Mouse (Mus musculus) thymus, adult 18-20 months (tissue): ENCODE results near the gene Tmem185b.

Experiments
- DNase-seq, 2 experiments: peaks; one replicate each; pipeline ENCODE4 v3.0.0; 2022; ENCODE audit warnings: mixed read lengths in 2 of 2

Gene Tmem185b

GRCm38 (mm10) chr1:119503808-119504207 lies 22.2 kb upstream of the Tmem185b start:
- no peak for DNase-seq

DNA sequence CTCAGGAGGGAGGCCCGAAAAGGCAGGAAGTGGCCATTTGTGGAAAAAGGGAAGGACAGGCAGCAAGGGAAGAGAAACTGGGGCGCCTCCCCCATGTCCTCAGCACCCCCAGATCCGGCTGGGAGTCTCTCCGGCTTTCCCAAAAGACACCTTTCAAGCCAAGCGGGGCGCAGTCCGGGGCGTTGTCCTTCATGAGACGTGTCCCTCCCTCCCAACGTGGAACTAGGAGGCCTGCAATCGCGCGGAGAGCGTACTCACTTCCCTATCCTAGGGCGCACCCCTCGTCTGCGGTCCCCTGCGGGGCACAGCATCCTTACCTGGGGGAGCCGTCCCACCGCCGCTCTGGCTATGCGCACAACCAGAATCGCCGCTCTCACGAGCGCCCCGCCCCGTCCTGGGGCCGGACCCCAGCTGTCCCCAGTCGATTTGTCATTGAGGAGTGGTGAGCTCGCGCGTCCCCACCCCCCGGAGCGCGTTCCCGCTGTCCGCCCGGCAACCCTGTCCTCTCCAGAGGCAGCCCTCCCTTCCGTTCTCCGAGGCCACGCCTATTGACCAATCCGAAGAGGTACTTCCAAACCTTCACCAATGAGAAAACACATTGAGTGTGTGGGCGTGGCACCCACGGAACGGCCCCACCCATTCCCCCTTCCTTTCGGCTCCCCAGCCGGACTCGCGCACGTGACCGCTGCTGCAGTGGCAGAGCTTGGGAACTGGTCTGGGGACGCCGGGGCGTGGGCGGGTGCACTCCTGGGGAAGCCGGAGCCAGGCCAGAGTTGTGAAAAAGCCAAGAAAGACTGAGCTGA lies 21.5 kb upstream of the Tmem185b start, which contains the start of gene Ralb:
TSS of gene Ralb (minus strand) at position 535 of the 803 bp plus-strand sequence.
- DNase-seq: peak; percentile 95 to 97

DNA sequence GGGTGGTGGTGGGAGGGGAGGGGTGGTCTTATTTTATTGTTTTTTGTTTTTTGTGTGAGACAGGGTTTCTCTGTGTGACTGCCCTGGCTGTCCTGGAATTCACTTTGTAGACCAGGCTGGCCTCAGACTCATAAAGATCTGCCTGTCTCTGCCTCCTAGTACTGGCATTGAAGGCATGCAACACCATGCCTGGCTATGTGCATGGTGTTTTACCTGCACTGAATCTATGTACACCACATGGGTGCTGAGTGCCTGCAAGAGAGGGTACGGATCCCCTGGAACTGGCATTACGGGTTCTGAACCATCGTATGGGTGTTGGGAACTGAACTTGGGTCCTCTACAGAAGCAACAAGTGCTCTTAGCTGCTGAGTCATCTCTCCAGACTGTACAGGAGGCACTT lies 20.0 kb upstream of the Tmem185b start:
- no peak for DNase-seq

DNA sequence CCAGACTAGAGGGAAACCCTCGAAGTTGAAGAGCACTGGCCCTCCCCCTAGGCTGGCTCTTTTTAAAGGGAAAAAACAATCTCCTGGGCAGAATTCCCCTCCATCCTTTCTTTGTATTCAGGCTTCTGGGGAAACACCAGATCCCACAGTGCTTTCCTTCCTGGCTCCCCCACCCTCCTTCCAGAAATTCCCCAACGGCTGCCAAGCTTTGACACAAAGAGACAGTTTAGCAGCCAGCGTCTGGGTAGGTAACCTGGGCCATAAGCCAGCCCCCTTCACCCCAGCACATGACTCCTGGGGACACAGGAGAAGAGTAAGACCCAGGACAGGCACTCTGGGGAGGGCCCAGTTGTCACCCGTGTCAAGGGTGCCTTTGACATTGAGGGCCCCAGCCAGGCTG lies 17.4 kb upstream of the Tmem185b start:
- DNase-seq: no peak

DNA sequence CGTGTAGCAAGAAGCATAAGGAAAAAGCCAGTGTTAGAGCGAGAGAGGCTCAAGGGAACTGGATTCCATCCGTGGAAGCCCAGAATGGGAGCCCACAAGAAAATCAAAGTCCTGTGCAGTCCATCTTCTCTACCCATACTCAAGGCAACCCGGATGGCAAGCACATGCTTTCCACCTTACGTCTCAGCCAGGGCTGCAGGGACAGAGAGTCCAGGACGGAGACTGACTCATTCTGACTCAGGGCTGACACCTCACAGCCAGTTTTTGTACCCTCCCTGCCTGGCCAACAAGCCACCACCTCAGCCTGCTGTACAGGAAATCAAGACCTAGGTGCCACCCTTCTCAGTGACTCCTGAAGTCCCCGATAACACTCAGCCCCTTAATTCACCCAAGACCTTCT lies 16.5 kb upstream of the Tmem185b start:
- no peak for DNase-seq

GRCm38 (mm10) chr1:119510409-119510808 lies 15.6 kb upstream of the Tmem185b start:
- no peak for DNase-seq

- no peak for DNase-seq
Measured at GRCm38 (mm10) chr1:119510857-119511256, 15.1 kb upstream of the Tmem185b start.

DNA sequence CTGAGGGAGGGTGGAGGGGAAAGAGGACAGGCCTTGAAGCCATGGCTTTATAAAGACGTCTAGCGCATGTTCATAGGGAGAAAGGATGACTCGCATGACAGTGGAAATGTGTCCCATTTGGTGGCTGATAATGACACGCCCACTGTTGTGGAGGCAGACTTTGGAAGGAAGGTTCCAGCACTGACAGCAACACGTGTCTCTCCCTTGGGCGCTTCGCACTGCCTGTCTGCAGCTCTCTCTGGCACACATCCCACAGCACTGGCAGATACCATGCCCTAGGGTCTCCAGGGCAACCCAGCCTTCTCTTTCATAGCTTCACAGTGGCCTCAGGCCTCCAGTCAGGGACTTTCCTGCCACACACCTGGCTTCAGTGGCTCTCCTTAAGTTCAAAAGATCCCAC lies 7.9 kb upstream of the Tmem185b start:
- no peak for DNase-seq

DNA sequence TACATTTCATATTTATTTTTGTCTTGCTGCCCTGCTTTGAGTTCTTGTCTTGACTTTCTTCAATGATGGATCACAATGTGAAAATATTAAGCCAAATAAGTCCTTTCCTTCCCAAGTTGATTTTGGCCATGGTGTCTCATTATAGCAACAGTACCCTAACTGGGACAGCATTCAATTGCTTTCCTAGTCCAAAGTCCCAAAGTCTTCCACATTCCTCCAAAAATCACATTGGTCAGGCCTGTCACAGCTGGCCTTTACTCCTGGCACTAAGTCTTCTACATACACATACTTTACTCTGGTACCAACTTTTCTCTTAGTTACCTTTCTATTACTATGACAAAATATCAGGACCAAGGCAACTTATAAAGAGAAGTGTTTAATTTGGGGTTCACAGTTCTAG lies 7.2 kb upstream of the Tmem185b start:
- no peak for DNase-seq

DNA sequence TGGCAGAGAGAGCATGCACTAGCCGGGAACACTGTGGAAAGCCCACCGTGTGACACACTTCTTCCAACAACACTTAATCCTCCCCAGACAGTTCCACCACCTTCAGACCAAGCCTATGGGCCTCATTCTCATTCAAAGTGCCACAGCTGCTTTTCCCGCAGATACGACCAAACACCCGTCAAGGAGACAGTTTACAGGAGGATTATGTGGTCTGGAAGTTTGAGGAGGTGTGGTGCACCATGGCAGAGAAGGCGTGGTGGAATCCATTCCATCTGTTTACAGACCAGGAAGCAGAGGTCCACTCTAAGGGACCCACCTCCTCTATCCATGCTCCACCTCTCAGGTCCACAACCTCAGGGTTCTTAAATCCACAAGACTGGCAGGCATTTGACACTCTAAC lies 6.7 kb upstream of the Tmem185b start:
- no peak for DNase-seq

DNA sequence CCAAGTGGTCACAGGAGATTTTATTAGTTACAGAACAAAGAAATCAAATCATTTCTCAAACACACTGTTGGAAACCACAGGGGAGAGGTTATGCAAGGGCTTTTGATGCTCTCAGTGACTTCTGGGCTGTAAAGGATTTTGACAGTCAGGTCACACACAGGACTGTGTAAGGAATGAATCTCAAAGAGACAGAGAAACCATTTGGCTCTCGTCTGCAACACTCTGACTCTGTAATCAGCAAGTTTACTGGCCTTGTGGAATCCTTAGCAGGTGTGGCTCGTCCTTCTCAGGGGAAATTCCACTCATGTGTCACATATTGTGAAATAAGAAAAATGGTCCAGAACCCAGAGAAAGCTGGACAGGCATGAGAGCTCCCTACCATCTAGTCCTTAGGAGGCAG lies 4.9 kb upstream of the Tmem185b start:
- no peak for DNase-seq

GRCm38 (mm10) chr1:119521681-119522080 lies 4.3 kb upstream of the Tmem185b start:
- DNase-seq: no peak

DNA sequence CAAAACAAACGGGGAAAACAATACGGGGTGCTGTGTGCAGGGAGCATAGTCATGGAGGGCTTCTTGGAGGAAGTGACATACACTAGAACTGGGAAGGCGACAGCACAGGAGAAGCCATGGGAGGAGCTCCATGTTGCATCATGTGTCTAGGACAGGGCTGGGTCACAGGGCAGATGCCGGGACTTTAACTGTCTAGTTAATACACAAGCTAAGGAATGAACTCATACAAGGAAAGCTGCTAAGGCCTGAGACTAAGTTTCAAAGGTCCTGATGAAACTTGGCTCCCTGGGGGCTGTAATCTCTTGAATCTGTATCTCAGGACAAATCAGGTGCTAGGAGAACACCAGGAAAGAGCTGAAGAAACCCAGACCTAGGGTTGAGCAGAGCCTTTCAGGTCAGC lies 3.2 kb upstream of the Tmem185b start:
- no peak for DNase-seq

DNA sequence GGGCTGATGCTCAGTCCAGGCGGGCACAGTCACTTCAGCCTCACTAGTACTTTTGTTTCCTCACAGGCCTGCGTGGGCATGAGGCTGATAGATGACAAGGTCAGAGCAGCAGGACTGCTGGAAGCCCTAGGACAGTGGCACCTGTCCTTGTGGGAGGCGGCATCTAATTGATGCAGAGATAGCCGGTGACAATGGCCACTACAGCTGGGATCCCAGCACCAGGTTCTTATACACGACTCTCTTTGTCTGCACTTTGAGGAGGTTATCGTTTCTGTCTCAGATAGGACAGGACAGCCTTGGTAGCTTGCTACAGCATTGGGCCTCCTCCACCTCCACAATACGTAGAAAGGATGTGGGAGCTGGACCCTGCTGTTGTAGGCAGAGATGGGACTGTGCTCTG lies 2.6 kb upstream of the Tmem185b start:
- DNase-seq: no peak

- DNase-seq: no peak
Measured at GRCm38 (mm10) chr1:119523826-119524225, 2.1 kb upstream of the Tmem185b start.

GRCm38 (mm10) chr1:119525004-119525444 lies 936 bp upstream of the Tmem185b start:
- DNase-seq: no peak

DNA sequence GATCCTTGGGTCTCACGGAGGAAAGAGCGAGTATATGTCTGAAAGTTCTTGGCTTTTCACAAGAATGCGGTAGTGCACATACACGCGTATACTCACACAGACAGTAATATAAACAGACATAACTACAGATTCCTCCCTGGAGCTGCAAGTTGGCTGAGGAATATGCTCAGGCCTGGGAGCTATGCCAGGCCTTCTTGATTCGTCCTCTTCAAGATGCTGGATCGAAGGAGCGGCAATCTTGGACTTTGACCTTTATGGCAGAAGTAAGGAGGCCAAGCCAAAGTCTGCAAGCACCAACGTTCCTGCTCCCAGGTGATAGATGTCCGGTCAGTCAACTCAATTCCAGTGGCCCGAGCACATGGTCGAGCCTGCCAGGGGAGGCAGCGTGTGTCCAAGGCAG lies 5.0 kb downstream of the Tmem185b start:
- no peak for DNase-seq

- DNase-seq: no peak
Measured at GRCm38 (mm10) chr1:119532165-119532564, 6.2 kb downstream of the Tmem185b start.

GRCm38 (mm10) chr1:119533093-119533805 lies 7.3 kb downstream of the Tmem185b start:
- no peak for DNase-seq

- DNase-seq: no peak
Measured at GRCm38 (mm10) chr1:119534341-119534740, 8.4 kb downstream of the Tmem185b start.

DNA sequence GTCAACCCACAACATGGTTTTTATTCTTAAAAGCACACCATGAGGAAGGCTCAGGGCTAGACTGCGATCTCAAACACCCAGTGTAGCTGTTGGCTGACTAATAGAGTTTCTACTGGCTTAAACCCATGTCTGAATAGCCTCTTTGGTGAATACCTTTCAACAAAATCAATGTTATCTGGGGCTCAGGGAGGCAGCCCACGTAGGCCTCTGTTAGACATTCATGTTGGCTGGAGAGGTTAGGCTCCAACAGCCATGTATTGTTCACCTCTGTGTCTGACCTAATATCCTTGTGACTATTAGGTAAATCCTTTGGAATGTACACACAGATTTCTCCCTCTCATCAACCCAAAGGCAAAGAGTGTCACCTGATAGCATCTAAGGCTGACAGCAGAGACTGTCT lies 10.2 kb downstream of the Tmem185b start:
- DNase-seq: no peak

- no peak for DNase-seq
Measured at GRCm38 (mm10) chr1:119537651-119538050, 11.7 kb downstream of the Tmem185b start.

GRCm38 (mm10) chr1:119539252-119539651 lies 13.3 kb downstream of the Tmem185b start:
- no peak for DNase-seq

DNA sequence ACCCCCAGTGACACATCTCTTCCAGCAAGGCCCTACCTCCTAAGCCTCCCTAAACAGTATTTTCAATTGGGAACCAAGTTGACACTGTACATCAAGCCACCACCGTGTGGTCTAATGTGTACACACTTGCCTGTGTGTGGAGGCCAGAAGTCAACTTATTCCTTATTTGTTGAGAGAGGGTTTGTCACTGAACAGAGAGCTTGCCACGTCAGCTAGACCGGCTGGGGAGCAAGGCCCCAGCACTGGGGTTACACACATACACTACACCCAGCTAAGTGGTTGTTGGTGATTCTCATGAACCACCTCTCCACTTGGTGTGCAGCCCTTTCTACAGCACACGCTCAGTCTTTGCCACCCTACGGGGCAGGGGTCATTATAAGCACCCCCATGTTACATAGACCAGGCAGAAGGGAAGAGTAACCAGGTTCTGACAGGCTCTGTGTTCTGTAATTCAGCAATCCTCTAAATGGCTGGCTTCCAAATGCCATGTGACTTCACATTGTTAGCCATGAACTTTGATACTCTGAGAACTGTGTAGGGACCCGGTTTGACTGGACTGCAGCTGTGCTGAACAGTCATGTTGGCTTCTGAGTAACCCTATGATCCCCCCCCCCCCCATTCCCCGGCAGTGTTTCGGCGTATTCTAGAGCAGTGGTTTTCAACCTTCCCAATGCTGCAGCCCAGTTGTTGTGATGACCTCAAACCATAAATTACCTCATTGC lies 15.0 kb downstream of the Tmem185b start:
- DNase-seq: no peak
